Mouse (Mus musculus) stomach, embryonic 16.5 days (tissue): ENCODE data around the gene Foxo1. TPM values are rescaled to one million over a fixed set of nuclear protein-coding genes. Genes with fewer than 3 reads are reported as not detected.

ENCODE experiments used
- ATAC-seq: fragments of 200-750 bp; cut with Nextera tagmentation; 2 replicates; pipeline ENCODE4 v1.8.0; 2017; ENCODE audit warnings: moderate number of reproducible peaks, moderate TSS enrichment; ENCODE audit not compliant: insufficient read depth, low FRiP score
- H3K27ac ChIP-seq: fragments of 300-500 bp; sonication (generic); 2 replicates; pipeline ENCODE4 v1.5.1; 2014; ENCODE audit warnings: low read length
- H3K27me3 ChIP-seq: fragments of 300-500 bp; sonication (generic); 2 replicates; pipeline ENCODE4 v1.6.1; 2014; ENCODE audit warnings: low read length, control low read depth, mixed read lengths; ENCODE audit not compliant: control insufficient read depth, insufficient read depth
- H3K36me3 ChIP-seq: fragments of 300-500 bp; sonication (generic); 2 replicates; pipeline ENCODE4 v1.6.1; 2014; ENCODE audit warnings: low read length; ENCODE audit not compliant: control insufficient read depth, insufficient read depth
- H3K4me1 ChIP-seq: fragments of 300-500 bp; sonication (generic); 2 replicates; pipeline ENCODE4 v1.6.1; 2014; ENCODE audit warnings: low read length, control low read depth, mixed read lengths; ENCODE audit not compliant: control insufficient read depth, insufficient read depth
- H3K4me2 ChIP-seq: fragments of 300-500 bp; sonication (generic); 2 replicates; pipeline ENCODE4 v1.6.1; 2014; ENCODE audit warnings: low read depth, low read length, mixed read lengths
- H3K4me3 ChIP-seq: fragments of 300-500 bp; sonication (generic); replicated peaks from 2 replicates; pipeline ENCODE4 v1.5.1; 2014; ENCODE audit warnings: mild to moderate bottlenecking, low read length
- H3K9ac ChIP-seq: fragments of 300-500 bp; sonication (generic); 2 replicates; pipeline ENCODE4 v1.6.1; 2014; ENCODE audit warnings: low read length
- H3K9me3 ChIP-seq: fragments of 300-500 bp; sonication (generic); replicated peaks from 2 replicates; pipeline ENCODE4 v1.6.1; 2016; ENCODE audit warnings: low read length, control low read depth; ENCODE audit not compliant: control insufficient read depth
- WGBS: fragments of 180-500 bp; shearing (Covaris S2); extraction: QIAGEN DNeasy Blood & Tissue Kit; methylation state at CpG from one replicate; pipeline ENCODE4 v1.1.7; 2014; 5-methylcytosine and 5-hydroxymethylcytosine counted together
- polyA plus RNA-seq: library from polyadenylated mRNA; unstranded; fragments of >200 nt; fragmentation: Nextera tagmentation; extraction: Ambion mirVana; gene quantifications from 2 replicates; pipeline ENCODE4 v1.2.1, GENCODE M21; 2015

The Foxo1 gene
- polyA plus RNA-seq, 1 experiment from 2014 or later = 5.1 TPM

- Histone ChIP-seq H3K4me1 (no peaks in the 10 kb centered on the region), H3K27me3 (no peaks in the 10 kb centered on the region), H3K27ac (no peak overlapping the region), H3K9ac (no peak overlapping the region), H3K36me3 (no peaks in the 10 kb centered on the region), H3K9me3 (no peaks in the 10 kb centered on the region), H3K4me3 (no peak overlapping the region), H3K4me2 (no peak overlapping the region)
- no peak for ATAC-seq
- WGBS = 78% methylated on average over 6 of the region's 6 CpGs
Measured at GRCm38 (mm10) chr3:52364576-52364975, 96.4 kb downstream of the Foxo1 start.

- Histone ChIP-seq H3K9ac (no peak overlapping the region), H3K4me1 (no peaks in the 10 kb centered on the region), H3K27ac (no peak overlapping the region), H3K4me2 (no peak overlapping the region), H3K27me3 (no peaks in the 10 kb centered on the region), H3K36me3 (no peaks in the 10 kb centered on the region), H3K9me3 (0 out of 2 replicates have a peak, but pooled peaks cover 3% of the 10 kb centered on the region), H3K4me3 (no peak overlapping the region)
- WGBS = 76% methylated on average over 9 of the region's 9 CpGs
- ATAC-seq = no peak
Measured at GRCm38 (mm10) chr3:52369204-52369603, 101.1 kb downstream of the Foxo1 start.

GRCm38 (mm10) chr3:52369881-52370428, 101.8 kb downstream of the Foxo1 start:
- no peaks in the 10 kb centered on the region for H3K27me3 ChIP-seq
- 68% methylated on average over 7 of the region's 7 CpGs for WGBS
- no peak for ATAC-seq
- H3K4me1 ChIP-seq = no peaks in the 10 kb centered on the region
- no peaks in the 10 kb centered on the region for H3K36me3 ChIP-seq
- no peak overlapping the region for H3K27ac ChIP-seq
- 0 out of 2 replicates have a peak, but pooled peaks cover 3% of the 10 kb centered on the region for H3K9me3 ChIP-seq
- H3K9ac ChIP-seq = no peak overlapping the region
- H3K4me3 ChIP-seq = no peak overlapping the region
- H3K4me2 ChIP-seq = no peak overlapping the region

GRCm38 (mm10) chr3:52376974-52377373, 108.8 kb downstream of the Foxo1 start:
- H3K27me3 ChIP-seq = no peaks in the 10 kb centered on the region
- H3K9me3 ChIP-seq = 0 out of 2 replicates have a peak, but pooled peaks cover 3% of the 10 kb centered on the region
- no peak for ATAC-seq
- no peaks in the 10 kb centered on the region for H3K36me3 ChIP-seq
- no peak overlapping the region for H3K4me2 ChIP-seq
- H3K4me3 ChIP-seq = no peak overlapping the region
- 67% methylated on average over 5 of the region's 5 CpGs for WGBS
- no peak overlapping the region for H3K9ac ChIP-seq
- no peaks in the 10 kb centered on the region for H3K4me1 ChIP-seq
- H3K27ac ChIP-seq = no peak overlapping the region

GRCm38 (mm10) chr3:52383351-52383750, 115.2 kb downstream of the Foxo1 start:
- Histone ChIP-seq H3K4me3 (no peak overlapping the region), H3K27ac (no peak overlapping the region), H3K4me1 (no peaks in the 10 kb centered on the region), H3K9me3 (no peaks in the 10 kb centered on the region), H3K9ac (no peak overlapping the region), H3K27me3 (no peaks in the 10 kb centered on the region), H3K4me2 (no peak overlapping the region), H3K36me3 (no peaks in the 10 kb centered on the region)
- no peak for ATAC-seq
- 63% methylated on average over 7 of the region's 7 CpGs for WGBS

GRCm38 (mm10) chr3:52386343-52386742, 118.2 kb downstream of the Foxo1 start:
- no peak overlapping the region for H3K9ac ChIP-seq
- no peak overlapping the region for H3K4me2 ChIP-seq
- H3K4me3 ChIP-seq = no peak overlapping the region
- no peaks in the 10 kb centered on the region for H3K36me3 ChIP-seq
- WGBS = 39% methylated on average over 8 of the region's 8 CpGs
- no peaks in the 10 kb centered on the region for H3K4me1 ChIP-seq
- no peaks in the 10 kb centered on the region for H3K9me3 ChIP-seq
- ATAC-seq = no peak
- no peak overlapping the region for H3K27ac ChIP-seq
- H3K27me3 ChIP-seq = no peaks in the 10 kb centered on the region

- WGBS = 80% methylated on average over 7 of the region's 7 CpGs
- Histone ChIP-seq H3K9me3 (no peaks in the 10 kb centered on the region), H3K27ac (0 out of 2 replicates have a peak overlapping the region, but pooled peaks have one; percentile 4), H3K4me1 (no peaks in the 10 kb centered on the region; the same call in 1 of the 2 replicates), H3K36me3 (no peaks in the 10 kb centered on the region), H3K4me3 (no peak overlapping the region), H3K4me2 (no peak overlapping the region), H3K9ac (no peak overlapping the region), H3K27me3 (no peaks in the 10 kb centered on the region)
- no peak for ATAC-seq
Measured at GRCm38 (mm10) chr3:52390321-52390720, 122.2 kb downstream of the Foxo1 start.

- Histone ChIP-seq H3K36me3 (no peaks in the 10 kb centered on the region), H3K9ac (no peak overlapping the region), H3K27ac (0 out of 2 replicates have a peak overlapping the region, but pooled peaks have one; percentile 4), H3K4me1 (no peaks in the 10 kb centered on the region; the same call in 1 of the 2 replicates), H3K4me3 (no peak overlapping the region), H3K9me3 (no peaks in the 10 kb centered on the region), H3K4me2 (no peak overlapping the region), H3K27me3 (no peaks in the 10 kb centered on the region)
- 74% methylated on average over 17 of the region's 17 CpGs for WGBS
- no peak for ATAC-seq
Measured at GRCm38 (mm10) chr3:52390766-52391665, 122.9 kb downstream of the Foxo1 start.

- H3K27ac ChIP-seq = no peak overlapping the region
- no peaks in the 10 kb centered on the region for H3K36me3 ChIP-seq
- H3K27me3 ChIP-seq = no peaks in the 10 kb centered on the region
- H3K9ac ChIP-seq = no peak overlapping the region
- no peak overlapping the region for H3K4me3 ChIP-seq
- no peaks in the 10 kb centered on the region; the same call in 1 of the 2 replicates for H3K4me1 ChIP-seq
- no peaks in the 10 kb centered on the region for H3K9me3 ChIP-seq
- no peak for ATAC-seq
- no peak overlapping the region for H3K4me2 ChIP-seq
- 65% methylated on average over 6 of the region's 6 CpGs for WGBS
Measured at GRCm38 (mm10) chr3:52391897-52392296, 123.8 kb downstream of the Foxo1 start.
